Mouse (Mus musculus): Measurements from ENCODE around the gene Gm49416.

The Gm49416 gene

DNA sequence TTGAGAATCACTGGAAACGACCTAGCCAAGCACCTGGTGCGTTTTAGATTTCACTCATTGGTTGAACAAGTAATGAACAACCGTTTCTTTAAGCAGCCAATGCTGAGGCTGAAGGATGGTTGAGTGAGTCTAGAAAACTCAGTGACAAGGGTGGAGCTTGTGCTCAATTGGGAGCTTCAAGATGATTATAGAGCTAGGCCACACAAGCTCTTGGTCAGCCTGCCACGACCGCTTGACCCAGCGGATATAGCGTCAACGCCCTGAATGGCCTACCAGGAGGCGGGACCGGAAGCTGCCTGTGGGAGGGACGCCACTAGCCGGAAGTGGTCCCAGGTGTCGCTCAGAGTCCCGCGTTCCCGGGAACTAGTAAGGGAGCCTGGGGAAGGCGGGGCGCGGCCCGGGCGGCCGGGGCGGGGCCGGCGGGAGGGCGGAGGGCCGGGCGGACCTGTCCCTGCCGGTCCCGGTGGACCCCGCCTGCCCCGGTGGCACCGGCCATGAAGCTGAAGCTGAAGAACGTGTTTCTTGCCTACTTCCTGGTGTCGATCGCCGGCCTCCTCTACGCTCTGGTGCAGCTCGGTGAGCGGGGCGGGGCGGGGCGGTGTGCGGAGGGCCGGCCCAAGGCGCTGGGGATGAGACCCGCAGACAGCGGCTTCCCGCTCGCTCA lies 31.5 kb downstream of the Gm49416 start, which contains the start of gene B3gat3:
TSS of gene B3gat3 (plus strand) at position 302 of the 664 bp plus-strand sequence.
- DNase-seq (ENCODE audit: low spot score) = peak; percentile 95

DNA sequence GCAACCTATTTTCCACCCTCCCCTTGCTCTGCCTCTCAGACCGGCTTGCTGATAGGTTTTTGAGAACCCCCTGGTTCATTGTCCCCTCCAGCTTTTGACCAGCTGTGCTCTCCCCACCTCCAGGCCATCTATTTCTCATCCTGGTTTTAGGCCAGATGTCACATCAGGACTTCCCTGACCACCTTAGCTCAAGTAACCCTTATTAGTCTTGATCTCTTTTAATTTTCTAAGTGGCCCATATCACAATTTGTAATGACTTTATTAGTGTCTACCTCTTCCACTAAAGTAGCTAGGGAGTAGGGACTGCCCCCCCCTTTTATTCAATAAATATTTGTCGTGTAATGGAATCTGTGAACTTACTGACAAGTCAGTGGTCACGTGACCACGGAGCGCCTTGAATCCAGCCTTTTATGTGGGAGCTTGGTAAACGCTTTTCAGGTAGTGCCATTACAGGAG lies 32.1 kb downstream of the Gm49416 start:
- DNase-seq (ENCODE audit: low spot score) = no peak

DNA sequence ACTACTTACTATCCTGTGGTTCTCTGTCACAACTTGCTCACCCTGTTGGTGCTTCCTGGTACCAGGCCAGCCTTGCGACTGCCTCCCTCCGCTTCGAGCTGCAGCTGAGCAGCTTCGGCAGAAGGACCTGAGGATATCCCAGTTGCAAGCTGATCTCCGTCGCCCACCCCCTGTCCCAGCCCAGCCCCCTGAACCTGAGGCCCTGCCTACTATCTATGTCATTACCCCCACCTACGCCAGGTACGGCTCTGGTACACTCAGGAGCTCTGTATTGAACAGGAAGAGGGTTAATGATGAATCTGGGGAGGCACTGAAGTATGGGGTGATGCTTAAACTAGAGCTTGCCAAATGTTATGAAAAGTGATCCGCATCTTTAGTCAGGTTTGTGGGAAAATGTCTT lies 33.0 kb downstream of the Gm49416 start:
- no peak for DNase-seq (ENCODE audit: low spot score)

DNA sequence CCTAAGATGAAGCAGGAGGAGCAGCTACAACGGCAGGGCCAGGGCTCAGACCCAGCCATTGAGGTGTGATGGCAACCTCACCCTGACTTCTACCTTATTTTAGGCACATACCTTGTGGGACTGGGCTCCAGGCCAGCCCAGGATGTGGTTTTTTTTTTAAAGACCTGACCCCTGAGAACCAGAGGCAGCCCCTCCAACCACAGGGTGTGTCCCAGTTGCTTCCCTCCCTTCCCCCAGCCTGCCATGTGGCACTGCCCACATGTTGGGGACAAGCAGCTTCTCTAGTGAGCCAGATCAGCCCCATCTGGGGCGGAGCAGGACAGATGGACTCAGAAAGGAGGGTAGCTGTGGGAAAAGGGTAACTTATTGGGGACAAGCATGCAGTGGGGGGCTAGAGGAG lies 38.0 kb downstream of the Gm49416 start:
- DNase-seq (ENCODE audit: low spot score) = no peak

DNA sequence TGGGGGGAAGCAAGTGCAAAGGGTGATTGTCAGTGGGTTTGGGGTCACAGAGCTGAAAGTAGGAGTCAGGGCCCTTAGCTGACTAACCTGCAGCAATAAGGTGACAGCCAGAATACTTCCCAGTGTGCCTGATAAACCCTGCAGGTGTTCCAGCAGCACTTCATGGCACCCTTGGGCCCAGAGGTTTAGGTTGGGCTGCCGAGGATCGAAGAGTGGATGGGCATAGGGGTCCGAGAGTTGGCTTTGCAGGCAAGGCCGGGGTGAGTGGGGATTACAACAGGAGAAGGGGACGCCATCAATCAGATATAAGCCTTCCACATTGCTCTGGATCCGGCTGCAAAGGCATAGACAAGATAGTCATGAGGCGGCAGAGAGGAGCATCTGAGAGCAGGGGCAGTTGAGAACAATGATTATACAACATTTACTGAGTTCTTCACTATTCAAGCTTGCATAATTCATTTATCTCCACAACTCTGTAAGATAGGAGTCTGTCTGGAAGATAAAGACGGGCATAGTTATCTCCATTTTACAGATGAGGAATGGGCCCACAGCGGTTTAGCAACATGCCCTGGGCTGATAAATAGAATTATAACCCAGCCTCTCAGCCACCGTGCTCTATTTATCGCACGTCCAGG lies 39.3 kb downstream of the Gm49416 start:
- DNase-seq (ENCODE audit: low spot score) = no peak

DNA sequence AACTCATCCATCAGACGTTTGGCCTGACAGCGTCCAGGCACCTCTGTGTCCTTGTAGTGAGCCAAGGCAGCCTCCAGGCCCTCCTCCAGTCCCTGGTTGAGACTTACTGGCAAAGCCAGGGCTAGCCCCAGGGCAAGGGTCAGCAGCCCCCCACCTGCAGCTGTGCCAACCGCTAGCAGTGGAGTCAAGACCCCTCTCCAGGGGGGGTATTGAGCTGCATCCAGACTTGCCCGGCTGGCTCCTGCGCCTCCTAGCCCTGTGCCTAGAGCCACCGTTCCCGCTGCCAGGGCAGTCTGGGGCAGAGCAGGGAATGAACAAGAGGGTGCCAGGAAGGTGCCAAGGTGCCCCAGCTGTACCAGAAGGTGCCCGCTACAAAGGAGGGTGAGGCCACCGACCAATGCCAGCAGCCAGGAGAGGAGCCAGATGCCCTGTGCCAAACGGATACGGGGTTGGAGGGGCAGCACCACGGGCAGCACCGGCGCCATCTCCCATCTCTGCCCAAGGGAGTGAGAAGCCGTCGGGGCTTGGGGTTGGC lies 40.0 kb downstream of the Gm49416 start:
- no peak for DNase-seq (ENCODE audit: low spot score)

DNA sequence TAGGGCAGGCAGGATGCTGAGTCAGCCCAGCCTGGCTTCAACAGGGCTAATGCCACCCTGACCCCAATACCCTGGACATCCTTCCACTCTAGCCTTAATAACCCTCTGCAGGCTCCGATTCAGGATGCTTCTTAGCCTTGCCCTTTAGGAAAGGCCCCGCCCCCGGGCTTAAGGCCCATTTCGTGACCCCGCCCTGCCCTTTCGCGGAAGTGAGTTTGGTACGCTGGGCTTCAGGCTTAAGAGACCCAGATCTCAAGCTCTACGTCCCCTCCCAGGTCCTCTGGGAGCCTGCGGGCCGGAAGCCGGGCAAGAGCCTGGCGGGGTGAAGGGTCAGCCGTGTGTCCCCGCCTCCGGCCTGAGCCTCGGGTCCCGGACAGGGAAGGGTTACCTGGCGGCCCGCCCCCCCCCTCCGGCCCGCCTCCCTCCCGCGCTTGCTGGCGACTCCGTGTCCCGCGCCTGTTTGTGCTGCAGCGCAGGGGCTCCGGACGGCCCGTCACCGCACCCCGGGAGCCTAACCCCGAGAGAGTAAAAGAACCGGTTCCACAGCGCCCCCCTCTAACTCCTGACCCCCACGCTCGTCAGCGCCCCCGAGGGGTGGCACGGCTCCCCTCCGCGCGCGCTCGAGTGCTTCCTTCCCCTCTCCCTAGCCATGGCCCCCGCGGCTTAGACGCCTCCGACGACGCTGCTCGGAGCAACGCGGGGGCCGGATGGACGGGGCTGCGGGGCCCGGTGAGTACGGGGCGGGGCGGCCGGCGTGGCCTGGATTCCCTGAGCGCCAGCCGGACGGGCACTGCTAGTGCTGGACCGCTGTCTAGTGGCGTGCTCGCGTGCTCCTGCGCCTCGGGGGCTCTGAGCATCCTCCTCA lies 40.7 kb downstream of the Gm49416 start, which contains the start of the genes Rom1 and Eml3:
TSS of gene Rom1 (minus strand) at position 133 of the 865 bp plus-strand sequence.
TSS of gene Eml3 (plus strand) at position 329 of the 865 bp plus-strand sequence.
- peak; percentile 77 for DNase-seq (ENCODE audit: low spot score)

DNA sequence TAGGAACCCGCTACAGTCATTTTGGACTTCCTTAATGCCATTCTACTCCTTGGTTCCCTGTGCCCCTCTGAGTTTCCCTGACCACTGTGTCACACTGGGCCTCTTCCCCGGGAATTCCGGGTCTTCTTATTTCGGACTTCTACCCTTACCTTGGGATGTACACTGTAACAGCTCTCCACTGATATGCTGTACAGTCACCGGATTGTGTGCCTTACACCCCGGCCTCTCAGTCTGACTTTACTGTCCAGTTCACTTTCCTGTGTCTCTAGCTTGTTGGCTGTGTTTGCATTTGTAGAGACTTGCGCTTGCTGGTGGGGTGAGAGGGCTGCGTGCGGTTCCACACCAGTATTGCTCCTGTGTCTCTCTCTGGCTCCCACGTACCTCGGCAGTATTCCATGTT lies 41.4 kb downstream of the Gm49416 start:
- no peak for DNase-seq (ENCODE audit: low spot score)

DNA sequence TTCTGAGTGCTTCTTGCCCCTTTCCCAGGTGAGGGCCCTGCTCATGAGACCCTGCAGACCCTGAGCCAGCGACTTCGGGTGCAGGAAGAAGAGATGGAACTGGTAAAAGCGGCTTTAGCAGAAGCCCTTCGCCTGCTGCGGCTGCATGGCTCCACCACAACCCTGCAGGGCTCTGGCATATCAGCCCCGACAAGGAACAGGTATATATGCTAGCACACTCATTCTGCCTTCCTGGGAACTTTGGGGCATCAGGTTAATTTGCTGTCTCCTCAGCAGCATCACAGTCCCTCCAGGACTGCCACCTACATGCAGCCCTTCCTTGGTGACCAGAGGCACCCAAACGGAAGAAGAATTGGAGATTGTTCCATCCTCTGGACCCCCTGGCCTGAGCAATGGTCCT lies 42.0 kb downstream of the Gm49416 start:
- DNase-seq (ENCODE audit: low spot score) = no peak

DNA sequence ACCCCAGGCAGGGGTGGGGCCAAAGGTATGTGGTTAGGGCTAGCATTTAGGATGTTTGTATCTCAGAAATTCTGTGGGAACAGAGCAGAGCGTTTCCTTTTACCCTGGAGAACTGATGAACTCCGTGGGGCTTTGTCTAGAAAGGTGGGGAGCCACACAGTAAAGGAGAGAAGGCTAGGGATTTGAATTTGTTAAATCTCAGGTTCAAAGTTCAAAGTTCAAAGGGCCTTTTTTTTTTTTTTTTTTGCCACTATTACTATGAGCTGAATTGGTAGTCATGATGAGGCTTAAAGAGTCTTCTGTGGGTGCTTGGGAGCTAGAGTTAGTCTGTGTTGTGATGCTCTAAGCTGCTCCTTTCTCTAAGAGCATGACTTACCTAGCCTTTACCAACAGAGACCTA lies 48.0 kb downstream of the Gm49416 start:
- DNase-seq (ENCODE audit: low spot score) = no peak

DNA sequence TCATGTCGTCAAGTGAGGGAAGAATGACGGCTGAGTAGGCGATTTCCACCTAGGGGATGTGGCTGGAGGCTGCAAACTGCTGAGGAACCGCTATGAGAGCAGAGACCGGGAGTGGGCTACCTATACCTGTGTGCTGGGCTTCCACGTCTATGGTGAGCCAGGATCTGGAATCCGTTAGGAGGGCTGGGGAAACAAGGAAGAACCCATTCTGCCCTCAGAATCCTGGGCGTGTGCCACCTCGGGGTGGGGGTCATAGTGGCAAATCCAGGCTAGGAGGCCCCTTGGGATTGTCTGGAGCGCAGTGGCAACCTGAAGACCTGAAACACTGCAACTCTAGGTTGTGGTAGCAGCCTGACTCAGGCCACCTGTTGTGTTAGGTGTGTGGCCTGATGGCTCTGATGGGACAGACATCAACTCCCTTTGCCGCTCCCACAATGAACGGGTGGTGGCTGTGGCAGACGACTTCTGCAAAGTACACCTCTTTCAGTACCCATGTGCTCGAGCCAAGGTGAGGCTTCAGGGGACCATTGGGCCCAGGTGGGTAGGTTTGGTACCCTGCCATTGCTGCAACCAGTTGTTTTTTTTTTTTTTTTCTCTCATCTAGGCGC lies 51.9 kb downstream of the Gm49416 start:
- no peak for DNase-seq (ENCODE audit: low spot score)

DNA sequence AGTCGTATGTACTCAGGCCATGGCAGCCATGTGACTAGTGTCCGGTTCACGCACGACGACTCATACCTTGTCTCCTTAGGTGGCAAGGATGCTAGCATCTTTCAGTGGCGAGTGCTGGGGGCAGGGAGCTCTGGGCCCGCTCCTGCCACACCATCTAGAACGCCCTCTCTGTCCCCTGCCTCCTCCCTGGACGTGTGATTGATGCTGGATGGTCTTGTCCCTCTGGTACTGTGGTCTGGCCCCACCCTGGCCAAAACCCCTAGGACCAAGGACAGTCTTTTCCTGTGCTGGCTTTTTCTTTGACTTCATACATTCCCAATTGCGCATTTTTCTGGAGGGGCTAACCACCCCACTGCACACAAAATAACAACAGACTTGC lies 52.4 kb downstream of the Gm49416 start:
- no peak for DNase-seq (ENCODE audit: low spot score)

DNA sequence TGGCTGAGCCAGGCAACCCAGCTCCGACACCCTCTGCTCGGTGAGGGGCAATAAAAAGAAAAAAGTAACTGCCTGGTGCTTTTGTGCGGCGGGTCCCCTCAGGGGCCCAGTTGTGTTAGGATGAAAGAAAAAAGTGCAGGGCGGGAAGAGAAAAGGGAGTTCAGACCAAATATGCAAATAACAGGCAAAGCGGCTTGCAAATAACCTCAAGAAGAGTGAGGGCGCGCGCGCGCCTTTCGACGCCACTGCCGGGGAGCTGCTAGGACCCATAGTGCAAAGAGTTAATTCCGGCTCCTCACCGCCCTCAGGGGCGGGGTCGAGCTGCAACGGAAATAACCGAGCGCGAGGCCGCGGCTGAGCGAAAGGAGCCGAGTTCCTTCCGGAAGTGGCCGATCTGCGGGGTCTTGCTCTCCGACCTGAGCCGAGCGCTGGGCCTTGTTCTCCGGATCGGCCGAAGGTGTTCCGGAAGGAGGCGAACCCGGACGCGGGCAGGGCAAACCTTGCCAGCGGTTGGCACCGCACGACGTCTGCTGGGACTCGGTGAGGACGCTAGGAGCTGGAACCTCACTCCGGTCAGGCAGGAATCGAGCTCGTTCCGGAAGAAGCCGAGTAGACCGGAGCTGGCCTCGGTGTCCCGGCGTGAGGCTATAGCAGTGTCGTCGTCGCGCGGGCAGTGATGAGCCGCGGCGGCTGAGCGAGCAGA lies 52.9 kb downstream of the Gm49416 start, which contains the start of gene Mta2:
TSS of gene Mta2 (plus strand) at position 361 of the 703 bp plus-strand sequence.
- peak; percentile 94 for DNase-seq (ENCODE audit: low spot score)

DNA sequence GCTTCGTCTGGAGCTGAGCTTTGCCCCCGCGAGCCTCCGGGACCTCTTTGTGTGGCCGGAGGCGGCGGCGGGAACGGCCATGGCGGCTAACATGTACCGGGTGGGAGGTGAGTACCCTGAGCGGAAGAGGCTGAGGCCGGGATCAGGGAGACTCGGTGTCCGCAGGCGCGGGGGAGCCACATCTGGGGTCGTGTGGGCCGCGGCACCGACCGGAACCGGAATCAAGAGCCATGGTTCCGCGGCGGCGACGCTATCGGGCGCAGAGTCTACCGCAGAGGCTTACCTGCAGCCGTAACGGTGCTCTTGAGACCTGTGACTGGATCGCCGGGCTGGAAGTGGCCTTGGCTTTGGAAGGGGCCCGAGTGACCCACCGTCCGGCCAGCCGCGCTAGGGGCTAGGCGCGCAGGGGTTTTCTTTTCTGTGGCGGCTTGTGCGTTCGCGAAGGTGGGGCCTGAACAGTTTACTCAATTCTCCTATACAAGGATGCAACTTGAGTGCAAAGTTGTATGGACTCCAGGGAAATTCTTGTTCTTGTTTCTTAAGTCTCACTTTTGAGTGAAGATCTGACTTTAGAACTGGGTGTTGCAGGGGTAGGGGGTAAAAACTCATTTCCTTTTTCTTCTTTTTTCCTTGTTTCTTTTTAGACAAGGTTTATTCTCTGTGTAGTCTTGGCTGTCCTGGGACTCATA lies 53.7 kb downstream of the Gm49416 start:
- DNase-seq (ENCODE audit: low spot score) = no peak

DNA sequence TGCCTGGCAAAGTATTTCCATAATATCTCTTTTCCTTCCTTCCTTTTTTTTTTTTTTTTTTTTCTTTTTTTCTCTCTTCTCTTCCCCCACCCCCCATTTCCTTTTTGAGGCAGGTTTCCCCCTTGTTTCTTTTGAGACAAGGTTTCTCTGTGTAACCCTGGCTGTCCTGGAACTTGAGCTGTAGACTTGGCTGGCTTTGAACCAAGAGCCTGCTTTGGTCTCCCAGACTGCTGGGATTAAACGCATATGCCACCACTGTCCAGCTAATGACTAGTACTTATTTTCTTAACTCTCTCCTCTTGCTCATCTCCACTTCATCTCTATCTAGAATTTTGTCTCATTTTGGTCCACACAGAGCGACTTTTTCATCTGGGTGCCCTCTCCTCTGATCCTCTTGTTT lies 54.3 kb downstream of the Gm49416 start:
- no peak for DNase-seq (ENCODE audit: low spot score)

DNA sequence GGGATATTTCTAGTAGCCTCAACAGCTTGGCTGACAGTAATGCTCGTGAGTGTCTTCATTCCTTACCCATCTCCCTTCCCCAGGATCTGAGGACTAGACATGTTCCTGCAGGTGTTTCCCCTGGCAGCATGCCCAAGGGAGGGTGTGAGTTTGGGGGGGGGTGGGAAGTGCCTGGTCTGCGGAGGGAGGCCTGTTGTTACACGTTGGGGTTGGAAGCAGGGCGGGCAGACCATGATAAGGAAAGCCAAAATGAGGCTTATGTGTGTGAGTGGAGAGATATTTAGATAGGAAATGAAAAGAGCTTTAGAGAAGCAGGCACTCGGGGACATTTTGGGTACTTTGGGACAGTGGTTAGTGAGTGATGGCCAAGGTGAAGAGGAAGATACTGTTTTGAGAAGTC lies 55.3 kb downstream of the Gm49416 start:
- DNase-seq (ENCODE audit: low spot score) = no peak

DNA sequence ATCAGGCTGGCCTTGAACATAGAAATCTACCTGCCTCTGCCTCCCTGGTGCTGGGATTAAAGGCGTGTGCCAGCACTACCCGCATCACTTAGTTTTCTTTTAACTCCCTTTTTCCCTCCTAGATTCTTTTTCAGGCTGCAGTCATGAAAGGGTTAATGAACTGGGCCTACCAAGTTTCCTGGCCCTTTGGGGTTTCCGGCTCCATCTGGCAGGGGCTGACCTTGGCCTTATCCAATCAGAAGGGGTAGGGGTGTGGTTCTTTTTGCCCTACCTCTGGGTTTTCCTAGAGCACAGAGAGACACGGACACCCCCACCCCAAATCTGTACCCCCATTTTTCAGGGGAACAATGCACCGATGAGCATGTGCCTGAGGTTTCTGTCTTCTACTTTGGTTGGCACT lies 56.0 kb downstream of the Gm49416 start:
- DNase-seq (ENCODE audit: low spot score) = peak; percentile 58
